Mouse (Mus musculus): Measurements from ENCODE around the gene Zfp217. TPM values are rescaled to one million over a fixed set of nuclear protein-coding genes. Genes with fewer than 3 reads are reported as not detected.

The Zfp217 gene
- polyA plus RNA-seq, 1 experiment from 2014 or later: 2.3 TPM

DNA sequence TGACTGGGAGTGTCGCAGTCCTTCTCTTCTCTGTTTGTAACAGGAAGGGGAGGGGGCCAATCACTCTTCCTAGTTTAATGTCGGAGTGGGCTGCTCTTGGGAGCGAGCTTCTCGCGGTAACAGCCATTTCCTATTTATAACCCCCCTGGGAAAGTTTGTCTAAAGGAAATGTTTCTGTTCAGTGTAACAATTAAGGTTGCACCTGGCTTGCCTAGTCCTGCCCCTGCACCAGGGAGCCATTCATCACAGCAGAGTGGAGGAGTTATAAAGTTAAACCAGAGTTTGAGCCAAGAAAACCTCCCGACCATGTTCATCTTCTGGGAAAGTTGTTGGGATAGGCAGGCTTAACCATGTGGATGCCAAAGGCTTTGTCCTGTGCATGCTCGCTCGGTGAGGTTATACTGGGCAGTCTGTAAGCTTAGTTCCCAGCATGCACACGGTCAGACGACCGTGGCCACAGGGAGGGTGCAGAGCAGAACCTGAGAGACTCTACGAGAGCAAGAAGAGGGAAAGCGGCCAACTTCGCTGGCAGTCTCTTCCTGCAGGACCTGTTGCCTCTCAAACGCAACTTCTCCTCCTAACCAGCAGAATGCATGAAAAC lies 77.2 kb downstream of the Zfp217 start:
- peak; percentile 57; the same call in 1 of the 2 replicates for ATAC-seq (ENCODE audit: low FRiP score)
- no peak overlapping the region for H3K27ac ChIP-seq
- 36% methylated on average over 15 of the region's 15 CpGs for WGBS
- H3K9me3 ChIP-seq: peaks cover 11% of the 10 kb centered on the region
- H3K27me3 ChIP-seq: no peaks in the 10 kb centered on the region
- no peak overlapping the region for H3K9ac ChIP-seq
- no peak overlapping the region for H3K4me3 ChIP-seq
- no peaks in the 10 kb centered on the region for H3K36me3 ChIP-seq
- peaks cover 22% of the 10 kb centered on the region for H3K4me1 ChIP-seq (replicated peaks)
- H3K4me2 ChIP-seq: no peak overlapping the region; the same call in 1 of the 2 replicates

DNA sequence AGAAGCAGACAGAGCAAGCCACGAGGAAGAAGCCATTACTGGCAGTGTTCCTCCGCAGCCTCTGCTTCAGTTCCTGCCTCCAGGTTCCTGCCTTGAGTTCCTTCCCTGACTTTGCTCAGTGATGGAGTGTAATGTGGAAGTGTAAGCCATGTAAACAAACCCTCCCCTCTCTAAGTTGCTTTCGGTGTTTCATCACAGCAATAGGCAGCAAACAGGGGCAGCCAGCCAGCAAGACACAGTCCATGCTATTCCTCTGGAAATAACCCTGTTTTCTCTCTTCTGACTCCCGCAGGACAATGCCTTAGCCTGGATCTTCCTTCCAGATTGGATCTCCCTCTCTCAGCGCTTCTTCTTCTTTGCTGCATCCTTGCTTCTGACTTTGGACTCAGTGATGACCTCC lies 77.9 kb downstream of the Zfp217 start:
- ATAC-seq (ENCODE audit: low FRiP score): no peak
- Histone ChIP-seq H3K27ac (no peak overlapping the region), H3K36me3 (no peaks in the 10 kb centered on the region), H3K9ac (no peak overlapping the region), H3K27me3 (no peaks in the 10 kb centered on the region), H3K4me2 (no peak overlapping the region), H3K4me3 (no peak overlapping the region), H3K4me1 (replicated peaks) (peaks cover 22% of the 10 kb centered on the region), H3K9me3 (peaks cover 12% of the 10 kb centered on the region)
- WGBS: 90% methylated on average over 5 of the region's 5 CpGs

DNA sequence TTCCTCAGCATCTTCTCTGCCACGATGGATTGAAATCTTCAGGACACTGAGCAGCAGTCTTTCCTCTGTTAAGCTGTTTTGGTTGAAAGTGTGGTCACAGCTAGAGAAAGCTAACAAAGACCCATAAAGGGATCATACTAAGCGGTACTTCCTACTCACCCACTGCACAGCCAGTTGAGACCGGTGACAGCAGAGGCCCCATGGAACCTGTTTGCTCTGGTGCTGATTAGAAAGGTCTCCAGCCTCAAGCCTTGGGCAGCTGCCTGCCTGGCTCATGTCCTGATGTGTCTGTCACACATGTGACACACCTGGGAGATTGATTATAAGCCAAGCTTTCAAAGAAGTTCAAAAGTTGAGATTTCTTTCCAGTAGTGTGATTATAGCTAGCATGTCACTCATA lies 85.5 kb downstream of the Zfp217 start:
- Histone ChIP-seq H3K4me2 (no peak overlapping the region), H3K27me3 (no peaks in the 10 kb centered on the region), H3K36me3 (no peaks in the 10 kb centered on the region), H3K4me3 (no peak overlapping the region), H3K9me3 (peaks cover 12% of the 10 kb centered on the region), H3K9ac (no peak overlapping the region), H3K4me1 (replicated peaks) (no peaks in the 10 kb centered on the region), H3K27ac (no peak overlapping the region)
- 90% methylated on average over 3 of the region's 3 CpGs for WGBS
- ATAC-seq (ENCODE audit: low FRiP score): no peak

DNA sequence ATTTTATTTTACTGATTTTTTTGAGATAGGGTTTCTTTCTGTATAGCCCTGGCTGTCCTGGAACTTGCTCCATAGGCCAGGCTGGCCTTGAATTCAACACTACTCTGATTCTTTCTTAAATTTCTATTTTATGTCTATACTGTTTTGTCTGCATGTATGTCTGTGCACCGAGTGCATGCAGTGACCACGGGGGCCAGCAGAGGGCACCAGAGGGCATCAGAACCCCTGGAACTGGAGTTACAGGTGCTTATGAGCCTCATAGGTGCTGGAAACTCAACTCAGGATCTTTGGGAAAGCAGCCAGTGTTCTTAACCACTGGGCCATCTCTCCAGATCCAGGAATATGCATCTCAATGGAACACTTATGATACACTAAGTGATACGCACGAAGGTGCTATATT lies 87.8 kb downstream of the Zfp217 start:
- H3K4me3 ChIP-seq: no peak overlapping the region
- H3K9ac ChIP-seq: no peak overlapping the region
- no peak overlapping the region for H3K27ac ChIP-seq
- 66% methylated on average over 4 of the region's 4 CpGs for WGBS
- H3K9me3 ChIP-seq: no peaks in the 10 kb centered on the region
- no peak for ATAC-seq (ENCODE audit: low FRiP score)
- H3K27me3 ChIP-seq: no peaks in the 10 kb centered on the region
- H3K4me1 ChIP-seq (replicated peaks): no peaks in the 10 kb centered on the region
- H3K4me2 ChIP-seq: no peak overlapping the region
- no peaks in the 10 kb centered on the region for H3K36me3 ChIP-seq

DNA sequence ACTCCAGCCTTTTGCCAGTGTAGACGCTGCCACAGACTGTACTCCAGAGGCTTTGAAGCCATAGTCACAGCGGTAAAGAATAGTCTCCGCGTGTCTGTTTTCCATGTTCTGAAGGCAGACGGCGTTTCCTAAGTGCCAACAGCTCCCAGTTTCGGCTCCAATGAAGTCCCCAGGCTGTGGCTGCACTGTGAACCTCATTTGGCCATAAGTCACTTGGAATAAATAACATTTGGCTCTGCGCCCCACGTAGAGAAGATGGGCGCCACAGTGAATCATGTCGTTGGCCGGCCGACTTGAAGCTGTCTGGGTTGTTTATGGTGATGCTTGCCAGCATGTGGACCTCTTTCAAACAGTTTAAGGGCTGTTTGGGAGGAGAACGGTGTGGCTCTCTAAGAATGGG lies 89.1 kb downstream of the Zfp217 start:
- no peak overlapping the region for H3K9ac ChIP-seq
- H3K4me2 ChIP-seq: no peak overlapping the region
- H3K9me3 ChIP-seq: no peaks in the 10 kb centered on the region
- H3K4me3 ChIP-seq: no peak overlapping the region
- no peaks in the 10 kb centered on the region for H3K4me1 ChIP-seq (replicated peaks)
- no peak for ATAC-seq (ENCODE audit: low FRiP score)
- H3K27ac ChIP-seq: no peak overlapping the region
- no peaks in the 10 kb centered on the region for H3K27me3 ChIP-seq
- H3K36me3 ChIP-seq: no peaks in the 10 kb centered on the region
- 83% methylated on average over 14 of the region's 14 CpGs for WGBS

Measured in hindbrain, embryonic 13.5 days (tissue).